Mouse (Mus musculus) C2C12 (cell line): ENCODE results near the gene Mapk6. TPM values are rescaled to one million over a fixed set of nuclear protein-coding genes. Genes with fewer than 3 reads are reported as not detected.
"Not testable (repeated sequence)": the region's sequence is repeated elsewhere in the genome, so short reads cannot be mapped to it uniquely, and the experiment has no call there.

Source experiments
- H3K27me3 ChIP-seq: one replicate; pipeline ENCODE4 v1.6.1; 2011; ENCODE audit not compliant: control insufficient read depth, insufficient read depth, insufficient read length
- H3K36me3 ChIP-seq: one replicate; pipeline ENCODE4 v1.6.1; 2011; ENCODE audit not compliant: control insufficient read depth, insufficient read depth
- H3K4me3 ChIP-seq: one replicate; pipeline ENCODE4 v1.5.1; 2011; ENCODE audit warnings: mild to moderate bottlenecking, control low read depth; ENCODE audit not compliant: poor library complexity, insufficient read depth, severe bottlenecking
- H3K79me2 ChIP-seq: one replicate; pipeline ENCODE4 v1.6.1; 2011; ENCODE audit not compliant: control insufficient read depth, insufficient read depth
- H3K79me3 ChIP-seq: one replicate; pipeline ENCODE4 v1.6.1; 2011; ENCODE audit warnings: low read depth, control low read depth
- H3ac ChIP-seq: one replicate; pipeline ENCODE3; 2011; ENCODE audit warnings: low read depth; ENCODE audit not compliant: control insufficient read depth, insufficient read length
- CEBPB ChIP-seq: IDR thresholded peaks from one replicate; pipeline ENCODE4 v1.6.1; 2011; ENCODE audit warnings: low read depth, mild to moderate bottlenecking, control low read depth, moderate library complexity
- CTCF ChIP-seq: IDR thresholded peaks from one replicate; pipeline ENCODE4 v1.5.1; 2011; ENCODE audit not compliant: control insufficient read depth, insufficient read depth, insufficient read length
- FOSL1 ChIP-seq: IDR thresholded peaks from one replicate; pipeline ENCODE4 v1.8.0; 2011; ENCODE audit warnings: mild to moderate bottlenecking, low read length; ENCODE audit not compliant: poor library complexity, insufficient read depth, severe bottlenecking
- MAX ChIP-seq: IDR thresholded peaks from one replicate; pipeline ENCODE4 v1.6.1; 2011; ENCODE audit warnings: mild to moderate bottlenecking, control low read depth
- MYOD1 ChIP-seq: IDR thresholded peaks from one replicate; pipeline ENCODE4 v1.6.1; 2011; ENCODE audit warnings: low read depth; ENCODE audit not compliant: control insufficient read depth, insufficient read length
- MYOG ChIP-seq: IDR thresholded peaks from one replicate; pipeline ENCODE4 v1.6.1; 2011; ENCODE audit not compliant: control insufficient read depth, insufficient read length; ENCODE audit errors: extremely low read depth
- USF1 ChIP-seq: IDR thresholded peaks from one replicate; pipeline ENCODE4 v1.6.1; 2011; ENCODE audit warnings: low read depth, mild to moderate bottlenecking, control low read depth, moderate library complexity
- long read RNA-seq, 2 experiments: library from polyadenylated mRNA; unstranded; transcript quantifications; one replicate each; pipeline ENCODE4 v2.0.0; 2019 to 2020
- polyA plus RNA-seq: library from polyadenylated mRNA; unstranded; fragments of >200 nt; fragmentation: generic; extraction: Trizol; gene quantifications from one replicate; pipeline ENCODE4 v1.2.1, GENCODE M21; 2012; ENCODE audit warnings: missing spikeins

Gene Mapk6
- 44.8 TPM for polyA plus RNA-seq
- long read RNA-seq, experiment 1, full-length matches to known transcripts = 21 of 36 reads
- long read RNA-seq, experiment 1, partial matches to known transcripts = 5 of 36 reads
- long read RNA-seq, experiment 1, other reads (novel, unspliced or antisense) = 10 of 36 reads
- long read RNA-seq, experiment 2, full-length matches to known transcripts = 354 of 434 reads
- long read RNA-seq, experiment 2, partial matches to known transcripts = 29 of 434 reads
- long read RNA-seq, experiment 2, other reads (novel, unspliced or antisense) = 51 of 434 reads

DNA sequence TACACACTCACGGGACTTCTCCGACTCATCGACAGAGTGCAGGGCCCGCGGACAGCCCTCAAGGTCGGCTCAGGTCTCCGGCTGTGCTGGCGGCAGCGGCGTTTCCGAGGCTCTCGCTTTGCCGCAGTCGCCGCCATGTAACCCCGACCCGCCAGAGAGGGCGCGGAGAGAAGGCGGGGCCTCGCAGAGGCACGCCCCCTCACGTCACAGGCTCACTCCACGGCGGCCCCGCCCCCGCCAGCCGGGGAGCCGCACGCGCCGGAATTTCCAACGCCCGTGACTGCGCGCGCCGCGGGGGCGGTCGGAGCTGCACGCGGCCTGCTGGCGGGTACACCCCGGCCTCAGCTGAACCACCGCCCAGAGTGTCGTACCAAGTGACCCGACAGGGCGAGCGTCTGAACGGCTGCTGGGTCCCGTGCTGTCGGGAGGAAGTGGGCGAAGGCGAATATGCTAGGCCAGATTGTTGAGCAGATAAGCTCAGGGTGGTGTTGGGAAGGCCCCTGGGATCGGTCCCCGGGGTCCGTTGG, at the start of gene Mapk6:
TSS of gene Mapk6 (minus strand) at position 154 of the 527 bp plus-strand sequence.
- Histone ChIP-seq H3K79me2 (peaks cover 45% of the 10 kb centered on the region), H3ac (peak within 1 kb of the TSS; percentile 88), H3K4me3 (peak within 1 kb of the TSS; percentile 69), H3K79me3 (peaks cover 43% of the 10 kb centered on the region), H3K36me3 (no peaks in the 10 kb centered on the region), H3K27me3 (no peaks in the 10 kb centered on the region)
- no peak for TF ChIP-seq MYOD1
- no peak for TF ChIP-seq CTCF
- TF ChIP-seq MAX = peak; percentile 26

- no peaks in the 10 kb centered on the region for H3K79me2 ChIP-seq
- H3K4me3 ChIP-seq = no peak overlapping the region
- H3K36me3 ChIP-seq = peaks cover 35% of the 10 kb centered on the region
- no peak for TF ChIP-seq MAX
- no peak for TF ChIP-seq USF1
- no peak for TF ChIP-seq MYOG
- H3K79me3 ChIP-seq = no peaks in the 10 kb centered on the region
- no peaks in the 10 kb centered on the region for H3K27me3 ChIP-seq
- H3ac ChIP-seq = no peak overlapping the region
Measured at GRCm38 (mm10) chr9:75455684-75456083, 45.9 kb upstream of the Mapk6 start.

DNA sequence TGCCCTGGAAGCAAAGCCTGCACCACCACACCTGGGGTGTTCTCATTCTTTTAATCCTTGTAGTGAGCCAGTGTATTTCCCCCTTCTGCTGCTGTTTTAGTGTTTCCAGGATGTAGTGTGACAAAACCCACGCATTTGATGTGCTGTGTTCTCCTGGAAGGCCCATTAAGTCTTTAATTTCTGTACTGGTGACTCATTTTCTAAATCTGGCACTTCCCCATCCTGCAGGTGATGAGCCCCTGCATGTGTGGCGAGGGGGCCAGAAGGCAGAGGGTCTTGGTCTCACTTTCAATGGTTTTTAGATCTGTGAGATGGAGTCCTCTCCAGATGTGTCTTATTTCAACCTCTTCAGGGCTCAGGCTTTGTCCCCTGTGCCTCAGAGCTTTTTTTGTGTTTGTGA, 44.2 kb upstream of the Mapk6 start:
- peaks cover 41% of the 10 kb centered on the region for H3K36me3 ChIP-seq
- H3K79me2 ChIP-seq = no peaks in the 10 kb centered on the region
- no peak for TF ChIP-seq USF1
- no peak for TF ChIP-seq MYOG
- no peak for TF ChIP-seq FOSL1
- no peak overlapping the region for H3ac ChIP-seq
- H3K79me3 ChIP-seq = no peaks in the 10 kb centered on the region
- H3K4me3 ChIP-seq = no peak overlapping the region
- no peaks in the 10 kb centered on the region for H3K27me3 ChIP-seq

- TF ChIP-seq USF1 = no peak
- TF ChIP-seq CEBPB = no peak
- TF ChIP-seq FOSL1 = no peak
- no peak for TF ChIP-seq CTCF
- no peak for TF ChIP-seq MAX
- Histone ChIP-seq H3K79me3 (peaks cover 17% of the 10 kb centered on the region), H3ac (no peak overlapping the region), H3K27me3 (no peaks in the 10 kb centered on the region), H3K4me3 (no peak overlapping the region), H3K79me2 (peaks cover 26% of the 10 kb centered on the region), H3K36me3 (peaks cover 43% of the 10 kb centered on the region)
Measured at GRCm38 (mm10) chr9:75448021-75448420, 38.2 kb upstream of the Mapk6 start.

DNA sequence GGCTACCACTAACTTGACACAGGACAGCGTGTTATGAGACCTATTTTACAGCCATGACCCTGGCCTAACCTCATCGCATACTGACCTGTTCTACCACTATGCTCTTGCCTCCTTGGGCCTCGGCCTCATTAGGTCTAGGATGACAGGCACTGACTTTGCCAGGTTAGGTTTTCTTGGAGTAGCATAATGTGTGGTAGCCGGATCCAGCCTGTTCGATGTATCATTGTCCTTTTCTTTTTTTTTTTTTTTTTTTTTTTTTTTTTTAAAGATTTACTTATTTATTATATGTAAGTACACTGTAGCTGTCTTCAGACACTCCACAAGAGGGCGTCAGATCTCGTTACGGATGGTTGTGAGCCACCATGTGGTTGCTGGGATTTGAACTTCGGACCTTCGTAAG, 36.8 kb upstream of the Mapk6 start:
- H3K4me3 ChIP-seq, H3K27me3 ChIP-seq, H3ac ChIP-seq: not testable (repeated sequence)
- Histone ChIP-seq H3K79me2 (peaks cover 40% of the 10 kb centered on the region), H3K79me3 (peaks cover 29% of the 10 kb centered on the region), H3K36me3 (peaks cover 32% of the 10 kb centered on the region)

- TF ChIP-seq MYOG (no peak), USF1 (no peak)
- Histone ChIP-seq H3ac (no peak overlapping the region), H3K79me2 (peaks cover 41% of the 10 kb centered on the region), H3K27me3 (no peaks in the 10 kb centered on the region), H3K79me3 (peaks cover 29% of the 10 kb centered on the region), H3K4me3 (no peak overlapping the region), H3K36me3 (peaks cover 23% of the 10 kb centered on the region)
Measured at GRCm38 (mm10) chr9:75444981-75445380, 35.2 kb upstream of the Mapk6 start.
